Mouse (Mus musculus) liver, embryonic 14.5 days (tissue): ENCODE results near the gene Pex14.

Experiments
- CTCF ChIP-seq: IDR thresholded peaks from 2 replicates; pipeline ENCODE4 v1.5.1; 2016; ENCODE audit warnings: antibody characterized with exemption, low read depth, control low read depth
- EP300 ChIP-seq: IDR thresholded peaks from 2 replicates; pipeline ENCODE4 v1.6.1; 2016; ENCODE audit warnings: antibody characterized with exemption, low read depth

- TF ChIP-seq CTCF (no peak), EP300 (no peak)
Measured at GRCm38 (mm10) chr4:148970742-148971141, 128.9 kb downstream of the Pex14 start.
